Mouse (Mus musculus) frontal cortex, postnatal 36 days (tissue): ENCODE results near the gene Zbed4.
A peak's percentile ranks its signal among the peaks of the same experiment; 100 is the strongest.
"Not testable (repeated sequence)": the region's sequence is repeated elsewhere in the genome, so short reads cannot be mapped to it uniquely, and the experiment has no call there.

Source experiments
- DNase-seq, 2 experiments: peaks; one replicate each; pipeline ENCODE4 v3.0.0; 2022; ENCODE audit warnings: low spot score in 2 of 2

Gene Zbed4

DNA sequence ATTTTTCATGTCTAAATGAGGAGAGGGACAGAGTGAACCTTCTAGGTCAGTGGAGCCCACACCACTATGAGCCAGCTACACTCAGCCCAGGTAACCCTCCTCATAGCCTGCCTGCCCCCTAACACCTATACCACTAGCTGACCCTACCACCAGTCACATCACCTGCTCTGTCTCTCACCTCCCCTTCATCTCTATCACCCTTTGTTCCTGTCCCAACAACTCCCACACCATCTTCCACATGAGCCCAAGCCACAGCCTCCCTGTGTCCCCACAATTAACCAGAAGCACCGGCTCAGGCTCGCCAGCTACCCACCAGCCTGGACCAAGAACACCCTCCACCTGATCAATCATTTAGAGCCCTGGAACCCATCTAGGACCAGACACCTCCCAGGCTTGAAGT is 58.9 kb downstream of the Zbed4 start:
- no peak for DNase-seq

- no peak for DNase-seq
These were observed 61.8 kb downstream of the Zbed4 start for GRCm38 (mm10) chr15:88813262-88813661.

DNA sequence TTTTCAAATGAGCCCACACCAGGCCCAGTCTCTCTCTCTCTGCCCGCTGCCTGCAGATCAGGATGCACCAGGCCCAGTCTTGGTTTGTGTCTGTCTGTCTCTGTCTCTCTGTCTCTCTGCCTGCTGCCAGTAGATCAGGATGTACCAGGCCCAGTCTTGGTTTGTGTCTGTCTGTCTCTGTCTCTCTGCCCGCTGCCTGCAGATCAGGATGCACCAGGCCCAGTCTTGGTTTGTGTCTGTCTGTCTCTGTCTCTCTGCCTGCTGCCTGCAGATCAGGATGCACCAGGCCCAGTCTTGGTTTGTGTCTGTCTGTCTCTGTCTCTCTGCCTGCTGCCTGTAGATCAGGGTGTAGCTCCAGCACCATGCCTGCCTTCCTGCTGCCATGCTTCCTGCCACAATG is 62.4 kb downstream of the Zbed4 start:
- not testable (repeated sequence) for DNase-seq

DNA sequence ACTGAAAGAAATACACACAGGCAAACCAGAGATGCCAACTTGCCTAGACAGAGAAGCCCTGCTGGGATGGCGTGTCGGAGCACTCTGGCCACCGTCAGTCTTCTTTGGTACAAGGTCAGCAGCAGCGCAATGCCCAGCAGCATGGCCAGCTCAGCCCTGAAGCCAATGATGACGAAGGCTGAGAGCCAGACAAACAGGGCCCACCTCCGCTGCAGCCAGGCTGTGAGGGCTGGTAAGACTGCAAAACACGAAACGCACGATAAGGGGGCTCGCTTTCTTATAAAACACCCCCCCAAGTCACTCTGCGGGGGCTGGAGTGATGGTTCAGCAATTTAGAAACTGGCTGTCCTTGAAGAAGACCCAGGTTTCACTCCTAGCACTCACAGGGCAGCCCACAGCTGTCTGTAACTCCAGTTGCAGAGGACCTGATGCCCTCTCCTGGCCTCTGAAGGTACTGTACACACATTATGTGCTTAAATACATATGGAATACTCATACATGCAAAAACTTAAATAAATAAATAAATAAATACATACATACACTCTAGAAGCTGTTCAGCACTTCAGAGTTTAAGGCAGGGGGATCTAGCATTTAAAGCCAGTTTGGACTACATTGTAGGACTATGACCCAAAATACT is 63.1 kb downstream of the Zbed4 start:
- no peak for DNase-seq

- no peak for DNase-seq
These were observed 63.8 kb downstream of the Zbed4 start for GRCm38 (mm10) chr15:88815196-88815700.

GRCm38 (mm10) chr15:88819026-88819905 is 67.8 kb downstream of the Zbed4 start, which contains the start of the genes Alg12 and Creld2:
Gene Alg12, minus strand, starts transcription at chr15:88819318.
Gene Creld2, plus strand, starts transcription at chr15:88819646.
- peak; percentile 100 for DNase-seq

- DNase-seq = no peak
These were observed 68.4 kb downstream of the Zbed4 start for GRCm38 (mm10) chr15:88819906-88820303.

GRCm38 (mm10) chr15:88821403-88821802 is 69.9 kb downstream of the Zbed4 start:
- DNase-seq = no peak

DNA sequence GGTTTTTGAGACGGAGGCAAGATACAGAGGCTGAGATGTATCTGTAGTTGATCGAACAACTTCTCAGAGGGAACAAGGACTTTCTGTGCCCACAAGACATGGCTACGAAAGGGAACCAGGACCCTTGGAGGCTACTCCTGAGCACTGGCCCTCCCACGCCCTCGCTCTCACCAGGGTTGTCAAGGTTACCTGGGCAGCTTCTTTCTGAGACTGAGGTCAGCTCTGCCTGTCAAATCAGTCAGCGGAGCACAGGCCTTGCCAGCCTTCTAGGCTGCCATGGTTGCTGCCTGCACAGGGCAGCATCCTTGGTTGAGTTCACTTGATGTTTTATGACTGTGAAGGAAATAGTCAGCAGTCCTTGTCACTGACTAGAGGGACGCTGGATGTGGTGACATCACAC is 71.1 kb downstream of the Zbed4 start:
- DNase-seq = no peak

- no peak for DNase-seq
These were observed 71.9 kb downstream of the Zbed4 start for GRCm38 (mm10) chr15:88823376-88823775.

GRCm38 (mm10) chr15:88827466-88827865 is 76.0 kb downstream of the Zbed4 start:
- DNase-seq = no peak

DNA sequence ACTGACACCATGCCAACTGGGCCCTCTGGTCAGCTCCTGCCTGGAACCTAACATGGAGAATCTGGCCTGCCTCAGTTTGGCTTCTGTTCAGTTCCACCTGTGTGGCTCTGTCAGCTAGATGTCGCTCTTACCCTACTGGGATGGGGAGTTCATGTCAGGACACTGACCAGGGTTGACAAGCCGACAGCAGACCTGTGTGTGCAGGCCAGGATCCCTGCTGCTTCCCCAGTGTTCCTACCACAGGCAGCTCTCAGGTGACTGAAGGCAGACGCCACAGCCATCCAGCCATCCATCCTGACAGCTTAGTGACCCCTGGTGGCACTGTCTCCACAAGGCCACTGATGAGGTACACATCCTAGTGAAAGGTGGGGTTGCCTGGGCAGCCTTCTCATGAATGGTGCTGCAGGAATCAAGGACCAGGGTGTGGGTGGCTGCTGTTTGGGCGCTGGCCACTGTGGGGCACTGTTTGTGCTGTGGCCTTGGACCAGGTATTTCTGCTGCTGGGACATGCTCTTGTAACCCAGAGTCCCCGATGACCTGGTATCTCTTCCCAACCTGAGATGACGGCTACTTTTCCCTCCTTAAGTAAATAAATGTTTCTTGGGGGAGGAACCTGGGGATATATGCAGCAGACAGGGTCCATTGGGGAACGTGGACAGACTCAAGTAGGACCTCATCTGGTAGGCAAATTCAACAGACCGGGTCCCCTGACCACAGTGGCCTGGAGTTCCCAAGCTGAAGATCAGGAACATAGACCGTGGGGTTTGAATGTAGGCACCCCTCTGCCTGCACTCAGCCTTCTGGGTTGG is 76.7 kb downstream of the Zbed4 start:
- peak in 1 of 2 experiments; percentile 51 for DNase-seq

DNA sequence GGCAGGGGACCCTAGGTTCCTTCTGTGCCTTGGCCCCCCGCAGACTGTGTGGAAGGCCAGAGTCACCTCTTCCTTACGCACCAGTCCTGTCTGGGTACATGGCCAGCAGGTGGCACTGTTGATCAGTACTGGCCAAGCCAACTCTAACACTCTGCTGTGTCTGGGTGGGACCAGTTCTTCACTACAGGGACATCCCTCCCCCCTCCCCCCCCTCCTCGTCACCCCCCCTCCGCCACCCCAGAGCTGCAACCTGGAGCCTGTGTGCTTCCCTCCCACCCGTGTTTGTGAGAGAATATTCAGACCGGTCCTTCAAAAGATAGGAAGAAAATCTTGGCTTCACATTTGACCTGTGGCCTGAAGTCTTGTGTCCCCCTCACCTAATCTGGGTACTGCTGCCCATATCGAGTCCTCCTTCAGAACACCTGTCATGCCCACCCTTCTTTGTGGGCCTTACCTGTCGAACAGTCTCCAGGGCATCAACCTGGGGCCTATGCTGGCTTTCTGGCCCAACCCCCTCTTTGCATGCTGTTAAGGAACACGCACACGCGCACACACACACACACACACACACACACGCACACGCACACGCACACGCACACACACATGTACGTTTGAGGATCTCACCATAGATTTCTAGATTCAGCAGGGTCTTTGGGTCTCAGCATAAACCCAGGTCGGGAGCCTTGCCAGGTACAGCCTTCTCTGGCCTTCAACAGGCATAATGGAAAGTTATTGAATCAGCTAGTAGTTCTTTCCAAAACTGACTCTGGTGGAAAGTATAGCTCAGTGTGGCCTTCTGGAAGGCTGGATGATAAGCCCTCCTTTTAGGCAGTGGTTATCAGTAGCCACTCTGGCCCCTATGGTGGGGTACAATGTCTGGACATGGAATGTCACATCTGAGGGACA is 77.6 kb downstream of the Zbed4 start:
- peak; percentile 89 to 90 for DNase-seq

DNA sequence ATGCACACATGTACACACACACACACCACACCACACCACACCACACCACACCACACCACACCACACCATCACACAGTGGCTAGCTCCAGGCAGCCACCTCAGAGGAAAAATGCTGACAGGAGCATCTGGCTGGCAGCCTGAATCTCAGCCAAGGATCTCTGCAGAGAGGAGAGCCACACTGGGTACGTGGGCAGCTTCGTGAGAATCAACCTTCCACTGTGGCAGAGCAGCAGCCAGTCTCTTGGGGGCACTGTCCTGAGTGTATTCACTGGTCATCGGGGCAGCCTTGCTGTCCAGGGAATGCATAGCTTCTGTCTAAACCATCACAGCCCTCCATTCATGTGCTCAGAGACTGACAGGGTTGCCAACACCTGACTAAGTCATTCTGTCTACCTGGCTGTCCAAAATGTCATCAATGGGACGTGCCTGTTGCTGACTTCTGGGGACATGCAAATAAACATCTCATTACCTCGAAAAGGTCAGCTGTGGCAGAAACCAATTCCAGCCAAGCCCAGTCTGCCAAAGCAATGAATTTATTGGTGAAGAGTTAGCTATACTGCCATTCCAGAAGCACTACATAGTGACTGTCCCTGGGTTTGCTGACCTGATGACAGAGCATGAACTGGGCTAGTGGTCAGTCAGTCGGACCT is 78.5 kb downstream of the Zbed4 start:
- DNase-seq = peak; percentile 53 to 67

GRCm38 (mm10) chr15:88830696-88831095 is 79.2 kb downstream of the Zbed4 start:
- no peak for DNase-seq

DNA sequence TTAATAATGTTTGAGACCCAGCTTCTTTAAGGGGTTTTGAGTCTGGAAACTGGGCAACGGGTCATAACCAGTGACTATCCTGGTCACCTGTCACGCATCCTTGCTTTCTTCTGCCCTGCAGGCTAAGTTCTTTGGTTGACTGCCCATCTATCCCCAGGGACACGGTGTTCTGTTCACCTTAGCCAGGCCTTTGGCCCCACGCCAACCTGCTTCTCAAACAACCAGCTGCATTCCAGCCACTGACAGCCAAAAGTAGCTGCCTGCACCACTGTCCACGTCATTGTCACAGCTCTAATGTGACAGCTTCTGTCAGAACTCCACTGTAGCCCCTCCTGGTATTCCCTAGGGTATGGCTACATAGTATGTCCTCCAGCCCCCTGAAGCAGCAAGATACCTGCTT is 80.0 kb downstream of the Zbed4 start:
- no peak for DNase-seq

GRCm38 (mm10) chr15:88832536-88832935 is 81.1 kb downstream of the Zbed4 start:
- DNase-seq = no peak
